Mouse (Mus musculus) embryonic facial prominence, embryonic 12.5 days (tissue): ENCODE data around the gene Cnga2. TPM values are rescaled to one million over a fixed set of nuclear protein-coding genes. Genes with fewer than 3 reads are reported as not detected.

ENCODE experiments used
- polyA plus RNA-seq: library from polyadenylated mRNA; unstranded; fragments of >200 nt; fragmentation: Nextera tagmentation; extraction: Ambion mirVana; gene quantifications from 2 replicates; pipeline ENCODE4 v1.2.1, GENCODE M21; 2016

Cnga2 gene
- polyA plus RNA-seq, 1 experiment from 2014 or later: 0.15 TPM

Other genes with a start within 250 kb of the Cnga2 start
- 44.7 and 46.9 TPM in 2 replicates for gene Vma21, start 175.9 kb upstream of the Cnga2 start, polyA plus RNA-seq
- 0.08 TPM in 1 of 2 replicates, not detected in the other for gene Gm1141, start 70.8 kb upstream of the Cnga2 start, polyA plus RNA-seq
- 9.4 and 11.5 TPM in 2 replicates for gene Prrg3, start 29.2 kb upstream of the Cnga2 start, polyA plus RNA-seq
- gene Fate1, start 18.9 kb upstream of the Cnga2 start, polyA plus RNA-seq: not detected in 2 replicates
- gene Magea4, start 230.2 kb downstream of the Cnga2 start, polyA plus RNA-seq: not detected in 2 replicates